Mouse (Mus musculus) cortical plate, adult 2 months (tissue): ENCODE data around the gene Foxa3. TPM values are rescaled to one million over a fixed set of nuclear protein-coding genes. Genes with fewer than 3 reads are reported as not detected.

Source experiments
- H3K27ac ChIP-seq: fragments of 200-500 bp; 2 replicates; pipeline ENCODE4 v1.5.1; 2012; ENCODE audit warnings: low read length, control low read depth, inconsistent platforms; ENCODE audit not compliant: insufficient read depth
- H3K4me1 ChIP-seq: fragments of 200-500 bp; 2 replicates; pipeline ENCODE4 v1.6.1; 2011; ENCODE audit warnings: low read length; ENCODE audit not compliant: control insufficient read depth, insufficient read depth
- H3K4me3 ChIP-seq: fragments of 200-500 bp; 2 replicates; pipeline ENCODE4 v1.5.1; 2011; ENCODE audit warnings: mild to moderate bottlenecking, low read length, control low read depth; ENCODE audit not compliant: insufficient read depth
- CTCF ChIP-seq: fragments of 200-500 bp; IDR thresholded peaks from 2 replicates; pipeline ENCODE4 v1.5.1; 2011; ENCODE audit warnings: mild to moderate bottlenecking, control low read depth, low read length; ENCODE audit not compliant: insufficient read depth; ENCODE audit errors: extremely low read depth
- POLR2A ChIP-seq: fragments of 200-500 bp; IDR thresholded peaks from 2 replicates; pipeline ENCODE4 v1.6.1; 2011; ENCODE audit warnings: mild to moderate bottlenecking, low read length, control low read depth; ENCODE audit not compliant: insufficient read depth; ENCODE audit errors: extremely low read depth
- polyA plus RNA-seq: library from polyadenylated mRNA; depleted of rRNA; stranded (reverse); fragments of >200 nt; gene quantifications from 2 replicates; pipeline ENCODE4 v1.2.3, GENCODE M21; 2012

Gene Foxa3
- polyA plus RNA-seq, 1 experiment = not detected

DNA sequence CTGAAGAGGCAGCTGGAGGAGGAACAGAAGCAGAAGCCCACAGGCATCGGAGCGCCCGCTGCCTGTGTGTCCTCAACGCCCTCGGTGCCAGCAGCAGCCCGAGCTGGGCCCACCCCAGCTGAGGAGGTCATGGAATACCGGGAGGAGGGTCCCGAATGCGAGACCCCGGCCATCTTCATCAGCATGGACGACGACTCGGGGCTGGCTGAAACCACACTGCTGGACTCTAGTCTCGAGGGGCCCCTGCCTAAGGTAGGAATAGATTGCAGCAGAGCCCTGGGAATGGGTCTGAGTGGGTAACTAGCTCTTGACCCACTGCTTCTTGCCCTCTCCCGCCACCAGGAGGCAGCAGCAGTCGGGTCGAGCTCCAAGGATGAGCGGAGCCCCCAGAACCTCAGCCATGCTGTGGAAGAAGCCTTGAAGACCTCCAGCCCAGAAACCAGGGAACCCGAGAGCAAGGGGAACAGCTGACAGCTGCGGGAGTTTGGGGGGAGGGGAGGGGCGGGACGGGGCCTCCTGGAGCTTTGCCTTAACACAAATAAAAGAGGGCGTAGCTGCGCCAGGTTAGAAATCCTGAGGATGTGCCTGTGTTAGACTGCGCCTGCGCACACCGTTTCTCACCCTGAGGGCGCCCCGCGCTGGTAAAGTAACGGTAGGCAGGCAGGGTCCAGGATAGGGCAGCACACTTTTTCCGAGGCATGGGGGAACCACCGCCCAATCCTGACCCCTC, 30.9 kb upstream of the Foxa3 start, which contains the start of gene Rsph6a:
TSS of gene Rsph6a (plus strand) at position 644 of the 730 bp plus-strand sequence.
- TF ChIP-seq POLR2A (no peak), CTCF (peak; percentile 45)
- Histone ChIP-seq H3K4me3 (no peak within 1 kb of the TSS), H3K27ac (no peak within 1 kb of the TSS)

DNA sequence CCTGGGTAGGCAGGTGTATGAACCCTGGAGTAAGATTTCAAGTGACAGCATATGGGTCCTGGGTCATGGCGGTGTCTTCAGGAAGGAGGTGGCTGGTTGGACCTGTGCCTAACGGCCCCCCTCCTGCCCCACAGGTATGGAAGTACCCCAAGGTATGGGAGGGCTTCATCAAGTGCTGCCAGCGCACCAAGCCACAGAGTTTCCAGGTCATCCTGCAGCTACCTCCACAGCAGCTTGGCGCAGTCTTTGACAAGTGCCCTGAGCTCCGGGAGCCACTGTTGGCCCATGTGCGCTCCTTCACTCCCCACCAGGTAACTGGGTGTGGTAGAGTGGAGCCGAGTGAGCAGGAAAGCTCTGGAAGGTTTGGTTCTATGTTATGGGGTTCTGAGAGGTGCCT, 29.8 kb upstream of the Foxa3 start:
- Histone ChIP-seq H3K4me3 (no peak overlapping the region), H3K27ac (peak overlapping the region; percentile 5; the same call in 1 of the 2 replicates), H3K4me1 (peaks cover 19% of the 10 kb centered on the region)
- TF ChIP-seq CTCF (no peak), POLR2A (no peak)

More for the DNA sequence above, 30.9 kb upstream of the Foxa3 start, which contains the start of gene Rsph6a:
- H3K4me1 ChIP-seq = peaks cover 19% of the 10 kb centered on the region

DNA sequence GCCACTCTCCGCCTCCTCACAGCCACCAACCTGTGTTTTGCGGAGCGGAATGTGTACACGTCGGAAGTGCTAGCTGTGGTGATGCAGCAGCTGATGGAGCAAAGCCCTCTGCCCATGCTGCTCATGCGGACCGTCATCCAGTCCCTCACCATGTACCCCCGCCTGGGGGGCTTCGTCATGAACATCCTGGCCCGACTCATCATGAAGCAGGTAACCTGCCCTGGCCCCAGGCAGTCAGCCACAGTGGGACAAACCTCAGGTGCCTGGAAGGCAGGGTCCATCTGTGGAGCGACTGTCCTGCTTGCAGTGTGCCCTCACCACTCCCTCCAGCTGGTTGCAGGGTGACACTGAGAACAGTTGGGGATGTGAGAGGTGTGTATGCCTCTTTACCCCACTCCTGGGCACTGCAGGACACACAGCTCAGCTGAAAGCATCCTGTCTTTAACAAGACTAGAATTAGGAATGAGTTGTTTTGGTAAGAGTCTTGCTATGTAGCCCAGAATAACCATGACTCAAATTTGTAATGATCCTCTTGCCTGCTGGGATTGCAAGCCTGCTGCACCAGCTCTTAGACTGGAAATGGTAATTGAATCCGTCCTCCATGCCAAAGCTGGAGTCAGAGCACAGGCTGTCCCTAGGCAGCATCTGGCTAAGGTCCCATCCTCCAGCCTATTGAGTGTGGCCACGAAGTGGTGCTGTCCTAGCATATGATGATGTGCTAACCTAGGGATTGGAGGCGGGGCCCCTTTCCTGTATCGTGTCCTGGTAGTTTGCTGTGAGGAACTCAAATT, 29.2 kb upstream of the Foxa3 start:
- H3K27ac ChIP-seq = peak overlapping the region; percentile 36
- TF ChIP-seq POLR2A (peak; percentile 23; the same call in 1 of the 2 replicates), CTCF (no peak)
- peaks cover 19% of the 10 kb centered on the region for H3K4me1 ChIP-seq
- no peak overlapping the region for H3K4me3 ChIP-seq

DNA sequence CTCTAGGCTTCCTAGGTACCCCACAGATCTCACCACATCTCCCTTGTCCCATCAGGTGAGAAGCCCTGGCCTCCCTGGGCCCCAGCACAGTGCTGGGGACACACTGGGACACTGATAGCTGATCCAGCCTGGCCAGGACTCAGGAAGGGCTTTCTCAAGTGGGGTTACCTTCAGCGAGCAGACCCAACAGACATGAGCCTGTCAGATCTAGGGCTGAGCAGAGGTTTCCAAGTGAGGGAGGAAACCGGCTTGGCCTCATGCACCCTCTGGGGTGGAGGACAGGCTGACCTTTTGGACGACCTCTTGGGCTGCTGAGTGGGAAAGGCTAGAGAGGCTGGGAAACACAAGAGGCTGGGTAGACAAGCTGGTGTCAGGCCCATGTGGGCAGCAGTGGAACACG, 27.8 kb upstream of the Foxa3 start:
- no peak overlapping the region for H3K27ac ChIP-seq
- TF ChIP-seq CTCF = no peak
- no peak for TF ChIP-seq POLR2A
- H3K4me3 ChIP-seq = no peak overlapping the region
- peaks cover 19% of the 10 kb centered on the region for H3K4me1 ChIP-seq

DNA sequence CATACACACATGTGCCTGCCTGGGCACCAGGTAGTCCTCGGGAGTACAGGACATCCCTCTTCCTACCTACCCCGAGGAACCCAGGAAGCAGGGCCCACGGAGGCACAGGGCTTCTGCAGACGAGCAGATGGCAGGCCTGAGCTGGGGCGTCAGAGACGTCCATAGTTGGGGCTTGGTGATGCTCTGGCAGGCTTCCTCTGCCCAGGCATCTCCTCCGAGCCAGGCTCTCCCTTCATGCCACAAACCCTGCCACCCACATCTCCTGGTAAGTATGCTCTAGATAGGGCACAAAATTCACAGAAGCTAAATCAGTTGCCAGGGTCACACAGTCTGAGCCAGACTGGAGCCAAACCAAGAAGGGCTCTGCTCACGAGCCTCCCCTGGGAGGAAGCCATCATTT, 26.8 kb upstream of the Foxa3 start:
- Histone ChIP-seq H3K27ac (peak overlapping the region; percentile 74), H3K4me1 (peaks cover 19% of the 10 kb centered on the region), H3K4me3 (no peak overlapping the region)
- TF ChIP-seq POLR2A = no peak
- no peak for TF ChIP-seq CTCF

DNA sequence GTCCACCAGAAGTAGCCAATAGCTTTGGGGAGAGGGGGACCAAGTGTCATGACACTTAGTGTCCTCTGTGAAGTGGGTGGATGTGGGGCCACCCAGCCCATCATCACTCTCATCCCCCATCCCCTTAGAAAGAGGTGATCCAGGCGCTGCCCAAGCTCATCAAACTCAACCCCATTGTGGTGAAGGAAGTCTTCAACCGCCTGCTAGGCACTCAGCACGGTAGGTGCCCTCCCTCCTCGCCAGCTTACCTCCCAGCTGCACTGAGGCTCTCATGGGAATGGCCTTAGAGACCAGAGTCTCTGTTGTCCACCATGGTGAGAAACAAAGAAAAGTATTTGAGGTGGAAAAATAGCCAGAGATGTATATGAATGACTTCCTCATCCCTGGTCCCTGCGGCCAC, 25.9 kb upstream of the Foxa3 start:
- TF ChIP-seq CTCF = no peak
- no peak for TF ChIP-seq POLR2A
- H3K4me3 ChIP-seq = no peak overlapping the region
- H3K4me1 ChIP-seq = peaks cover 19% of the 10 kb centered on the region
- H3K27ac ChIP-seq = no peak overlapping the region

DNA sequence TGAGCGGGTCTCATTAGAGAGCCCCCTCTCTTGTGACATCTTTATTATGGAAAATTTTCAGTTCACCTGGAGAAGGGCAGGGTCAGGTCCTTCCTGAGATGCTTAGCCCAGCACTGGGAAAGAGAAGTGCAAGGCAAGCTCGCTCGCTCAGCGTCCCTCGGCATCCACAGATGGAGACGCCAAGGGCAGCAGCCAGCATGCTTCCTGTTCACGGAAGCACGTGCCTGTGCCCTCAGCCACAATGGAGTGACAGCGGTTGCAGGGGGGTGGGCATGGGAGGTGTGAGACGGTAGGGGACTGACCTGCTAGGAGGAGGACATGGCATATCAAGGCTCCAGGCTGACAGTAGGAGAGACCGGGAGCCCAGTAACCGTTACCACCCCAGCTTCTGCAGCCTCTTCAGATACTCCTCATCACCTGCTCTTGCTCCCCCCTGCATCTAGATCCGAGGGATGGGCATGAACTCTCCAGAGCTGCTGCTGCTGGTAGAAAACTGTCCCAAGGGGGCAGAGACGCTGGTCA, 24.7 kb upstream of the Foxa3 start:
- H3K4me3 ChIP-seq = no peak overlapping the region
- peaks cover 19% of the 10 kb centered on the region for H3K4me1 ChIP-seq
- H3K27ac ChIP-seq = no peak overlapping the region
- TF ChIP-seq POLR2A (no peak), CTCF (no peak)

DNA sequence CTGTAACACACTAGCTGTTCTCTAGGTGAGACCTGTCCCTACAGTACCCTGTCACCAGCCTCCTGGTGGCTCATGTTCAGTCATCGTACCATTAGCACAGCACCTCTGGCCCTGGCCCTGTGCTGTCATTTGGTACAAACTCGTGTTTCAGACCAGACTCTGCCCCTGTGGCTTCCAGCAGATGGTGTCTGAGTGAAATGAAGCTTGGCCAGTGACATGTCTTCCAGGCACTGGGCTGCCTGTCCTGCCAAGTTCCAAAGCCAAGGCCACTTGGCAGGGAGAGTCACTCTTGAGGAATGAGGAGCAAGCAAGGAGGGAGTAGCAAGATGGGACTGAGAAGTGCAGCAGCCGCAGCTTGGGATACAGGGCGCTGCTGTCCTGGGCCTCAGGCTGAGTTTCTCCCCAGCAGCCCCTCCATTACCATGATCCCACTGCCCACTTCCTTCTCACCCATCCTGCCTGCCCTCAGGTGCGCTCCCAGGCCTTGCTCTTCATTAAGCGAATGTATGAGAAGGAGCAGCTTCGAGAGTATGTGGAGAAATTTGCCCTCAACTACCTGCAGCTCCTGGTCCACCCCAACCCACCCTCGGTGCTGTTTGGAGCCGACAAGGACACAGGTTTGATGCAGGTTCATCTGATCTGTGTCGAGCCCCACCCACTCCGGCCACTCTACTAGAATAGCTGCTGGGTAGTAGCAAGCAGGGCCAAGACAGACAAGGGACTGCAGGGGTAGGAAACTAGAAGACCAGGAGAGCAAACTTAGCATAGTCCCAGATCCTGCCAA, 23.1 kb upstream of the Foxa3 start:
- H3K4me1 ChIP-seq = peaks cover 11% of the 10 kb centered on the region
- TF ChIP-seq CTCF (no peak), POLR2A (no peak)
- H3K27ac ChIP-seq = no peak overlapping the region
- no peak overlapping the region for H3K4me3 ChIP-seq

DNA sequence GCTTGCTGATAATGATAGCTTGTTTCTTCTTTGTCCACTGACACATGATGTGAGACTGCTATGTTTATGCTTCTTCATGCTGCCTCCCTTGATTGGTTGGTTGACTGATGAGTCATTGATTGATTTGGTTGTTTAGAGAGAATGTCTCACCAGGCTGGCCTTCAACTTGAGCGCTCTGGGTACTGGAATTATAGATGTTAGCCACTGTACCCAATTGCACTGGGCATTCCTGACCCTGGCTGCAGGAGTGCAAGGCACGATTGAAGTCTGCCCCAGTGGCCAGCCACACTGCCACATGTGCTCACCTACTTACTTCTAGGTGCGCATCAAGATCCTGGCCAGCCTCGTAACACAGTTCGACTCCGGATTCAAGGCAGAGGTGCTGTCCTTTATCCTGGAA, 21.3 kb upstream of the Foxa3 start:
- Histone ChIP-seq H3K27ac (no peak overlapping the region), H3K4me3 (no peak overlapping the region), H3K4me1 (no peaks in the 10 kb centered on the region)
- TF ChIP-seq CTCF (no peak), POLR2A (no peak)
